Mouse (Mus musculus): ENCODE measurements around the gene Rnf19b.

Rnf19b gene

DNA sequence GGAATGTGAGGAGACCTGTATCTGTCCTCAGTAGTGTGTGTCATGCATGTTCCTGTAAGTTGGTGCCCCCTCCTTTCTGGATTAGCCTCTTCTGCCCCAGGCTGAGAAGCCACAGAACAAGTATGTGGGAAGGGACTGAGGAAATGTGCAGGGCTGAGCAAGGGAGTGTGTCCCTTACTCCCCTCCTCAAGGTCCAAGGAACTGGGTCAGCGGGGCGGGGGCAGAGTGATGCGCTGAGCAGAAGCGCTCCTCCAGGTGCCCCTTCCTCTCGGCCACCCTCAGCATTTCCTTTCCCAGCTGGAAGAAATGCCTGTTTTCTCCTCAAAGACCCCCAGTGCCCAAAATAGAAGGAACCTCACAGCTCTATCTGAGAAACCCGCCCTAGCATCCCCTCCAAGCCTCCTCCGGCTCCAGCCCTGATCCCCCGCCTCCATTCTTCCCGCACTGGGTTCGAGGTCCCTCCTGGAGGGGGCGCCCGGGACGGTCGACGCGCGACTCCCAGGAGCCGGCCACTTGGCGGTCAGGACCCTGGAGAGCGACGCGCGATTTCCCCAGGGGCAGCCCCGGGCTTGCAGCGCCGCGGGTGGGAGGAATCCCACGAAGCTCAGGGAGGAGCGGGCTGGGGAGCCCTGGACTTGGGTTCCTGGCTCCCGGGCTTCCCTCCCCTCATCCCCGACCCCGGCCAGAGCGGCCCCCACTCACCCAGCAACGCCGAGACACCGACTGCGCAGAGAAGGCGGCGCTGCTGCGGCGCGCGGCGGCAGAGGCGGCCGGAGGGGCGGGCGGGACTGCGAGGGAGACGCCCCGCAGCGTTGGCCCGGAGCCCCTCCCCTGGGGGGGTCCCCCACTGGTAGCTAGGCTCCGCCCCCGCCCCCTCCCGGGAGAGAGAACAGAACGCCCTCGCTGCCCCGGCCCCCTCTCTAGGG lies 62.7 kb downstream of the Rnf19b start:
- peak; percentile 71 for DNase-seq

DNA sequence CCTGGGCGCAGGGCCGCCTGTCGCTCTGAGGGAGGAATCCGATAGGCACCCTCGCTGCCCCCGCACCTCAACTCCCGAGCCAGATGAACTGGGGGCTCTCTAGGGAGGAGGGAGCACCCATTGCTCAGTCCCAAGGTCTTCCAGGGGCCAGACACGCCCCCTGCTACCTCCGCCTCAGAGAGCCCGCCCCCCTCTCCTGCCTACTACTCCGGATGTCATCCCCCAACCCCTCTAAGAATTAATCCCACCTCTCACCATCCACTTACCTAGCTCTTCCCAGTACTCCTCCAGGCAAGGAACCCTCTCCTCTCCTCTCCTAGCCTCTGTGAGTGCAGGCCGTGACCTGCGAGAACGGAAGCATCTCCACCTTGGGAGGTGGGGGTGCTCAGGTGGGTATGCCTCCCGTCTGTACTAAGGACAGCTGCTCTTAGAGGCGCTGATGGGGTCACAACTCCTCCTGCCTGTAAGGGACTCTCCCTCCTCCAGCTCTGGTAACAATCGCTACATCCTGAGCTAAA lies 63.6 kb downstream of the Rnf19b start, which contains the start of gene Hpca:
Gene Hpca, minus strand, starts transcription at position 468 of the 518 bp plus-strand sequence.
- DNase-seq, result no peak

GRCm38 (mm10) chr4:129122107-129122506 lies 64.0 kb downstream of the Rnf19b start:
- DNase-seq, result no peak

DNA sequence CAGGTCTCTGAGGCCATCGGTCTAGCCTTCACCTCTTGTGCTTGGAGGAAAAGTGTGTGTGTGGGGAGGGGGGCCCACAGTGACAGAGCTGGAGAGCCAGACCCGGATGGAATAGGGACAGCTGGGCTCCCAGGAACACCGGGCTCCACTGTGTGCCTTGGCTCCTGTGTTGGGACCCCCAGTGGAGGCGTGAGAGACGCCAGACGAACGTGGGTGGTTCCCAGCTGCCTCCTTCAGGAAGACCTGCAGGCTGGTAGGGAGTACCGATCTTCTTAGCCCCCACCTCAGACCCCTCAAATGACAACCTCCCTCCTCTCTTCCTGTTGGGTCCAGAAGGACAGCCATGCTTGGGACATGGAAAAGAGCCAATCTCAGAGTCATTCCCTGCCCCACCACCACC lies 64.6 kb downstream of the Rnf19b start:
- DNase-seq, result no peak

DNA sequence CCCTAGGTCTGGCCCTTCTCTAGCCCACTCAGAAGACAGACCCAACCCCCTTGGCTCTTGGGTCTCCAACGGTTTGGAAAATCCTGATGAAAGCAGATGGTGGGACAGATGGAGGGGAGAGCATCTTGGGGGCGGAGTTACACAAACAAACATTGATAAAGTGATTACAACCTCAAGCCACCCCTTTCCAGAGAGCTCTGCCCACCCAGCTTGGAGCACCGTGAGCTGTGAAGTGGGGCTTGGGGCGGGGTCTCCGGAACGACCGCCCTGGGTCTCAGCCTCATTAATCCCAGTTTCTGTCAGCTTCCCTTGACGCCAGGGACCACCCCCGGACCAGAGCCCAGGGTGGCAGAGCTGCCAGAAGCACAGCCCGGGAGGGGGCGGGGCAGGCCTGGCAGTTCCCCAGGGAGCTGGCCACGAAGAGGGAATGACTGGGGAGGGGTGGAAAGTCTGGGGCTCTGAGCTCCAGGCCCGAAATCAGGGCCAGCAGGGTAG lies 66.6 kb downstream of the Rnf19b start:
- DNase-seq, result no peak

GRCm38 (mm10) chr4:129125736-129126451 lies 67.8 kb downstream of the Rnf19b start:
- DNase-seq, result peak; percentile 49

DNA sequence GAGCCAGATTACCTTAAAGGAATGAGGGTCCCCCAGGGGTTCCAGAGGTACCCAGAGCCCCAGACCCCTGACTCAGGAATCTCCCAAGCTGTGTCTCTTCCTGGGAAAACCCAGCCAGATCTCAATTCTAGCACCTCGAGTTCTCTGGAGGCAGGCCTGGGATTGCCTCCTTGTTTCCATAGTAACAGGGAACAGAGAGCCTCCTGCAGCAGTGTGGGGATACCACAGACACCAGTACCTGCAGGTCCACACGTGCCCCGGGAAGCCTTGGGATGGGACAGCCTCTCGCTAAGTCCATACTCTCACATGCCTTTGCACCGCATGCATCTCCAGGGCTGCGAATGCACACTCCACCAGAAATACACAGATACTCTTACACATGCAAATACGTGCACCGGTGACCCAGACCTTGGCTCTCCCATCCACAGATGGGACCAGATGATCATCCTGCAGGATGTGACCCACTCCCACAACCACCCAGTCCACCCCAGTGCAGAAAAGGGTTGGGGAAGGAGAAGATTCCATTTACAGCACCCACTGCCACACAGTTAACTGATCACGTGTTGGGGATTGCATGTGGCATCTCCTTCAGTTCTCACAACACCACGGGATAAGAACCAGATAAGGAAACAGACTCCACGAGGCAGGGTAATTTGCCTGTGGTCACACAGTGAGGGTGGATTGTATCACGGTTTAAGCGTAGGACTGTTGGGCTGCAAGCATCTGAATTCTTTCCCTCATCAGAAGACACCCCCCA lies 70.7 kb downstream of the Rnf19b start:
- no peak for DNase-seq

DNA sequence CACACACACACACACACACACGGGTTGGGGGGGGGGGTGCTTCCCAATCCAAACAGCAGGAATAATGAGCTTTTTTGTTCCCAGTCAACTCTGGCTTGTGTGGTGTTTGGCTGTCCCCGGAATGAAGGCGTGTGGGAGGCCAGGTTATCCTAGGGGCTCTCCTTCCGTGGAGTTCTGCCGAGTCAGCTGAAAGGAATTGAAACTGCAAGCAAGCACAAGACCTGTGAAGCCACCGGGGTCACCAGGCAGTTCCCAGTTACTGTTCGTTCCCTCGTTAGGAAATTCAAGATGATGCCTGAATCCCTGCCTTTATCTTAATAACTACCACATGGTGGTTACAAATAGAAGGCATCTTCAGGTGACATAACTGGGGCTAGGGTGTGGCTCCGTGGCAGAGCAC lies 71.3 kb downstream of the Rnf19b start:
- no peak for DNase-seq

- peak; percentile 65 for DNase-seq
Observed at GRCm38 (mm10) chr4:129130149-129130548, 72.1 kb downstream of the Rnf19b start.

DNA sequence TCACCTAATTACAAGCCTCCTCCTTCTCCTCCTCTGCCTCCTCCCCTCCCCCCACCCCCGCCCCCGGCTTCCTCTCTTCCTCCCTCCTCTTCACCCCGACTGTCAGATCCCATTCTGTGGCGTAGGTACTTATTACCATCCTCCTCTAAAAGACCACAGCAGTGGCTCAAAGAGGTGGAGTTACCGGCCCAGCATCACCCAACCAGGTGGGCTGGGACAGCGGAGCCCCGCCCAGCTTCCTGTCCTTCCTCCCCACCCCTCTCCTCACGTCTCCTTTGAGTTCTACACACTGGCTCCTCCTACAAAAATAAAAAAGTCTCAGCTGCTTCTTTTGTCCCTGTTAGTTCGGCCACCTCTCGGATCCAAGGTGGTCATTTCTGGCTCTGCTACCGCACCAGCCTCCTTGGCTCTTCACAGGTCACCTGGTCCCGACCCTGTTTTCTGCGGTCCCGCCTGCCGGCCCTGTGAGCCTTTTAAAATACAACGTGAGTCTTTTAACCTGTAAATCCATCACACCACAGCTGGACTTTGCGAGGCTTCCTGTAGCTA lies 72.8 kb downstream of the Rnf19b start:
- peak; percentile 52 for DNase-seq

DNA sequence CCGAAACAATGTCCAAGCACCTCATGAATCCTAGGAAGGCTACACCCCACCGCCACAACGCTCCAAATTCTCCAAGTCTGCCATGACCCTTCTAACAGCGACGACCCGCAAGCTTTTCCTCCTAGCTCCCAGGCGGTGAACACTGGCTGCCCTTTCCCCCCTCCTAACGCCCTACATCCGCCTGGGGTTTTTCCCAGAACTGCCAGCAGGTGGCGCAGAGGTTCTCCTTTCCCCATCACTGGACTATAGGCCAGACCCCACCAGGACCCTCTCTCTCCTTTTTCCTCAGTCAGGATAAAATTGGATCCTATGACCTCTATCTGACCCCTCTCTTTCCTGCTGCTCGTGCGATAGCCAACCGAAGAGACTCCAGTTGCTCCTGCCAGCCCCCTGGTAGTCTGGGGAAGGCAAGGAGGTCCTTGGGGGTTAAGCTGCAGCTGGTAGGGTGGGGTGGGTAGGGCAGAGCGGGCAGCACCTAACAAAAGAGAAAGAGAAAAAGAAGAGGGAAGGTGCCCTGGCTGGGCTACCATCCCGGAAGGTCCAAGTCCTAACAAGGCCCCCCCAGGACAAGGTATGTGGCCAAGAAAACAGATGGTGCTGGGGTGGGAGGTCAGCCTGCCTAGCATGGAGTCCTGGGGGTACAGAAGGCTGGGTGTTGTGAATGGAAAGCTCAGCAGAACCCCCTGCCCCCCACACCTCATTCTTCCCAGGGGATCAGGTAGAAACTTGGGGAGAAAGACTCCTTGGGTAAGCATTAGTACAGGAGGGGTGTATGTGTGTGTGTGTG lies 76.9 kb downstream of the Rnf19b start:
- DNase-seq, result peak; percentile 79
